Mouse (Mus musculus) limb, embryonic 10.5 days (tissue): Measurements from ENCODE around the gene Tmem37. TPM values are rescaled to one million over a fixed set of nuclear protein-coding genes. Genes with fewer than 3 reads are reported as not detected.

Experiments
- DNase-seq: peaks from one replicate; pipeline ENCODE4 v3.0.0-alpha.2; 2017; ENCODE audit warnings: low spot score
- H3K27ac ChIP-seq: fragments of 300-500 bp; sonication (generic); 2 replicates; pipeline ENCODE4 v1.5.1; 2016; ENCODE audit warnings: mild to moderate bottlenecking
- H3K27me3 ChIP-seq: fragments of 300-500 bp; sonication (generic); 2 replicates; pipeline ENCODE4 v1.6.1; 2016; ENCODE audit warnings: low read depth, mild to moderate bottlenecking; ENCODE audit not compliant: poor library complexity, severe bottlenecking
- H3K36me3 ChIP-seq: fragments of 300-500 bp; sonication (generic); 2 replicates; pipeline ENCODE4 v1.6.1; 2016; ENCODE audit warnings: mild to moderate bottlenecking, moderate library complexity
- H3K4me1 ChIP-seq: fragments of 300-500 bp; sonication (generic); 2 replicates; pipeline ENCODE4 v1.6.1; 2016
- H3K4me3 ChIP-seq: fragments of 300-500 bp; sonication (generic); 2 replicates; pipeline ENCODE4 v1.5.1; 2016; ENCODE audit warnings: mild to moderate bottlenecking, moderate library complexity
- H3K9me3 ChIP-seq: fragments of 300-500 bp; sonication (generic); replicated peaks from 2 replicates; pipeline ENCODE4 v1.6.1; 2016; ENCODE audit warnings: mild to moderate bottlenecking
- WGBS: fragments of 180-500 bp; shearing (Covaris S2); methylation state at CpG from one replicate; pipeline ENCODE4 v1.1.7; 2016; 5-methylcytosine and 5-hydroxymethylcytosine counted together
- polyA plus RNA-seq: library from polyadenylated mRNA; unstranded; fragments of >200 nt; fragmentation: Nextera tagmentation; extraction: Ambion mirVana; gene quantifications from 2 replicates; pipeline ENCODE4 v1.2.1, GENCODE M21; 2016

The Tmem37 gene
- polyA plus RNA-seq, 1 experiment from 2014 or later: 3.5 TPM

DNA sequence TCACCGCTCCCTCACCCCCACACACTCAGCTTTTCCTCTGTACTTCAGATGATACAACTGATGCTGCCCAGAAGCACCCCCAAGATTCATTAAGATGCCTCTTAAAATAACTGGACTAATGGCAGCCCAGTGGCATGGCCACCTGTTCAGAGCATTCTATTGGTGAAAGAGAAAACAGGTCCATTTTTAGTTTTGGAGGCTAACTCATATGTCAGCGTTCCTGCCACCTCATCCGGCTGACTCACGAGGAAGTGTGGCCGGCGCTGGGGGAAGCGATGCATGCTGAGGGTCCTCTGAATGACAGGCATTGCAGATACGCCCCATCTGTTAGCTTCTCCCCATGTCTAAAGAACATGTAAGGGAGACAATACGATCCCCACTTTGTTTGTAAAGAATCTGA, 35.3 kb downstream of the Tmem37 start:
- H3K36me3 ChIP-seq: no peaks in the 10 kb centered on the region
- no peaks in the 10 kb centered on the region for H3K9me3 ChIP-seq
- WGBS: 84% methylated on average over 9 of the region's 9 CpGs
- no peak overlapping the region for H3K27ac ChIP-seq
- no peak overlapping the region for H3K4me3 ChIP-seq
- no peaks in the 10 kb centered on the region for H3K27me3 ChIP-seq
- no peaks in the 10 kb centered on the region for H3K4me1 ChIP-seq
- DNase-seq: no peak

DNA sequence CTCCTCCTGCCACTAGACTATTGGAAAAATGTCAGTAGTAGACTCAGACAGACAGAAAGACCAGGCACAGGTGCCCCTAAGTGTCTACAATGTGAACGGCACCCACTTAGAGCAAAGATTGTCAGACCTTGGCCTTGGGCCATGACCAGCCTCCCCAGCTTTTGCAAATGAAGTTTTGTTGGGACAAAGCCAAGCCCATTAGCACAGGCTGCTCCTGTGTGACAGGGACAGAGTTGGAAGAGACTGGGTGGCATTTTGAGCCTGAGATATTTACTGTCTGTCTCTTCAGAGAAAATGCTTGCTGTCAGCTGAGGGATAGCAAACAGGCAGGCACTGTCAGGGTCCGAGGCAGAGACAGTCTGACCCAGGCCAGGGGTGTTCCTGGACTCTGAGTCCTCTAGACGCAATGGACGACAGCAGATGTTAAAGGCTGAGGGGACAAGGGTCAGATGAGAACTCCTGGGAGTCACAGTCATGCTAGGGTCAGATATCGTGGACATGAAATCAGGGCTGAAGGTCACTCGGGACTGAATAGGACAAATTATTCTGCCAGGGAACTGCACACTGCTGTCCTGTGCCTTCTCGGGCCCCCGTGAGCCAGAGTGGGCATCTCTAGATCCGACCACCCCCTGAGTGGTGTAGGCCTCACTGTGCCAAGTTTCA, 36.7 kb downstream of the Tmem37 start:
- DNase-seq: no peak
- 76% methylated on average over 9 of the region's 9 CpGs for WGBS
- H3K9me3 ChIP-seq: no peaks in the 10 kb centered on the region
- no peaks in the 10 kb centered on the region for H3K36me3 ChIP-seq
- no peak overlapping the region for H3K27ac ChIP-seq
- no peaks in the 10 kb centered on the region for H3K27me3 ChIP-seq
- H3K4me1 ChIP-seq: peaks cover 3% of the 10 kb centered on the region; the same call in 1 of the 2 replicates
- H3K4me3 ChIP-seq: no peak overlapping the region

DNA sequence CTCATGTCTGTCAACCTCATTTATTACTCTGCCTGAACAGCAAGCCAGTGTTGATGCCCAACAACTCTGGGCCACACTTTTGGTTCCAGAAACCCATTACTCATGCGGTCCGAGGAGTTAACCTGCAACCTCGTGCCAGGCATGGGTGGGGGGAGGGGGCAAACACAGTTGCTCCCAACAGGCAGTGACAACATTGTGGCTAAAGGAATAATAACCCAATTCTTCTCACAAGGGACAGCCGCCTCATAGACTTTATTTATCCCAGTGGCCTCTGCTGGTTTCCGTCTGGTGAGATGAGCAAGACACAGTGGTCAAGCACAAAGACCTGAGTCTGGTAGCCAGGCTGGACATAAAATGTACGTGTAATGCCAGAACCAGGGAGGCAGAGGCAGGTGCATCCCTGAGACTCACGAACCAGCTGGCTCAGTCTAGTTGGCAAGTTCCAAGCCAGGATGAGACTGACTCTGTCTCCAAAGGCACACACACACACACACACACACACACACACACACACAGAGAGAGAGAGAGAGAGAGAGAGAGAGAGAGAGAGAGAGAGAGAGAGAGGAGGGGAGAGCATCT, 38.3 kb downstream of the Tmem37 start:
- no peak overlapping the region for H3K27ac ChIP-seq
- H3K9me3 ChIP-seq: no peaks in the 10 kb centered on the region
- H3K27me3 ChIP-seq: 0 out of 2 replicates have a peak, but pooled peaks cover 6% of the 10 kb centered on the region
- no peak for DNase-seq
- peaks cover 3% of the 10 kb centered on the region; the same call in 1 of the 2 replicates for H3K4me1 ChIP-seq
- H3K4me3 ChIP-seq: no peak overlapping the region
- WGBS: 83% methylated on average over 7 of the region's 7 CpGs
- no peaks in the 10 kb centered on the region for H3K36me3 ChIP-seq

DNA sequence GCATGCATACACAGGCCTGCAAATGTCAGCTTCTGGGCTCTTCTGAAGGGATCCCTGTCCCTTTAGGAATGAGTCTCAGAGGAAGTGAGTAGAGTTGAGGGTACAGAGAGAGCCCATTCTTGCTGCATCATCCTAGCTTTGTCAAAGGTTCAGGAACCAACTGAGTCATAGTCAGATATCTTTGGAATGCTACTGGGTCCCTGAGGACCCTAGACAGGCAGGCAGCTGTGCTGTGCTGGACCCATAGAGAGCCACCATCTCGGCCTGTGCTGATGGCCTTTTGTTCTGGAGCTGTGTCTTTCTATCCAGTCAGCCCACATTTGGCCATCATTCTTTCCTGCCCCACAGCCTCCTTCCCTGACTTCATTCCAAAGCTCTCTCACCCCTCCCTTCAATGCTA, 39.1 kb downstream of the Tmem37 start:
- DNase-seq: no peak
- 74% methylated on average over 1 of the region's 1 CpGs for WGBS
- H3K4me1 ChIP-seq: peaks cover 3% of the 10 kb centered on the region; the same call in 1 of the 2 replicates

DNA sequence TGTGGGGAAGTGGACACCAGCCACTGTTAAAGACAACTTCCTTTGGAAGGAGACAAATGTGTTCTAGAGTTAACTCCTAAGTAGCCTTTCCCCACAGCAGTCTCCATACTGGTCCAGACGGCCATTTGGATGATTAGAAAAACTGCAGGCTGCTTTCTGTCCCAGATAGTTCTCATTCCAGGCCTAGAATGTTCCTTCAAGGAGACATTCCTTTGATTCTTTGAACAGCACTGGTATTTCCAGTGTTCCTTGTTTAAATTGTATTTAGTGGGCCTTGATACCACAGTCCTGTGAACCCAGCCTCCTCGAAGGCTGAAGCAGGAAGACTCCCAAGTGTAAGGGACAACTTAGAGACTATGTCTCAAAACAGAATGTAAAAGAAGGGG, 40.4 kb downstream of the Tmem37 start:
- Histone ChIP-seq H3K27me3 (0 out of 2 replicates have a peak, but pooled peaks cover 6% of the 10 kb centered on the region), H3K27ac (no peak overlapping the region), H3K36me3 (no peaks in the 10 kb centered on the region), H3K9me3 (no peaks in the 10 kb centered on the region), H3K4me3 (no peak overlapping the region), H3K4me1 (peaks cover 3% of the 10 kb centered on the region; the same call in 1 of the 2 replicates)
- 70% methylated on average over 2 of the region's 2 CpGs for WGBS
- no peak for DNase-seq

More for the DNA sequence above, 39.1 kb downstream of the Tmem37 start:
- Histone ChIP-seq H3K9me3 (no peaks in the 10 kb centered on the region), H3K27ac (no peak overlapping the region), H3K36me3 (no peaks in the 10 kb centered on the region), H3K27me3 (0 out of 2 replicates have a peak, but pooled peaks cover 6% of the 10 kb centered on the region), H3K4me3 (no peak overlapping the region)

DNA sequence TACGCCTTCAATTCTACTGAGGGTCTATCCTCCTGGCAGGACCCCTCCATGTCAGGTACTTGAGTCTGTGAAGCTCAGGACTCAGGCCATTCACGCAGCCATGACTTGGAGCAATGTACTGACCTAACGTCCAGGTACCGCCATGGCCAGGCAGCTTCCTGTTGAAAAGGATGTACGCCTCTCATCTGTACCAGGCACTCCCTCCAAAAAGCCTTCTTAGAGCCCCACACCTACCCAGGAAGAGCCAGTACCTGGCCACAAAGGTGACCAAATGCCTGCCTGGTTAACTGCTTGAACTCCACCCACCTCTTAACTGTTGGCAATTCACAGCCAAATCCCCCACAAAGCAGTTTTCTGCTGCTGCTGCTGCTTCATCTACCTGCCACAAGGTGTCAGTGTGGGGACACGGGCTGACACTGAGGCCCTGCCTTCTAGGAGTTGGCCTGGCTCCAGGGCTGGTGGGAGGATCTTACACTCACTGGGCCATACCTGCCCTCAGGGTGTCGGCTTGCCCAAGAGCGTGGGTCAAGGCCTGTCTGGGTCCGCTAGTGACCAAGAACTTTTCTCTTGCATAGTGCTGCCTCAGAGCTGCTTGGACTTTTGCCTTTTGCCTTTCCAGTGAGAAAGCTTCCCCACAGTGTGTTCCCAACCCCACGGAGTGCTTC, 40.9 kb downstream of the Tmem37 start:
- Histone ChIP-seq H3K27ac (no peak overlapping the region), H3K4me3 (no peak overlapping the region), H3K27me3 (0 out of 2 replicates have a peak, but pooled peaks cover 6% of the 10 kb centered on the region), H3K36me3 (no peaks in the 10 kb centered on the region), H3K9me3 (no peaks in the 10 kb centered on the region), H3K4me1 (peaks cover 3% of the 10 kb centered on the region; the same call in 1 of the 2 replicates)
- peak; percentile 77 for DNase-seq
- 44% methylated on average over 10 of the region's 10 CpGs for WGBS

DNA sequence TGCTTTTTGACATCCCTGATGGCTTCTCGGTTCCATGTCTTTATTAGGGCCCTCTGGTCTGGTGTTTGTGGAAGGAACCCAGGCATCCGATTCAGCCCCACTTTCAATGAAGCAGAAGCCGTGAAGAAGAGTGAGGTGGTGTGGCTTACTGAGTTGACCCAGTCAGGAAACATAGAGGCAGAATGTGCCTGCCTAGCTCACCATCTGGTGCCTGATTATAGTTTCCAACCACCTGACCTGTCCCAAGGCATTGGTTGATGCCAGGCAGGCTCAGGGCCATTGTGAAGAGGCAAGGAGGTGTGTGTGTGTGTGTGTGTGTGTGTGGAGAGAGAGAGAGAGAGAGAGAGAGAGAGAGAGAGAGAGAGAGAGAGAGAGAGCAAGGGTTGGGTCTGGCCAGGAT, 43.4 kb downstream of the Tmem37 start:
- Histone ChIP-seq H3K36me3 (no peaks in the 10 kb centered on the region), H3K27ac (no peak overlapping the region)
- WGBS: 90% methylated on average over 3 of the region's 3 CpGs

DNA sequence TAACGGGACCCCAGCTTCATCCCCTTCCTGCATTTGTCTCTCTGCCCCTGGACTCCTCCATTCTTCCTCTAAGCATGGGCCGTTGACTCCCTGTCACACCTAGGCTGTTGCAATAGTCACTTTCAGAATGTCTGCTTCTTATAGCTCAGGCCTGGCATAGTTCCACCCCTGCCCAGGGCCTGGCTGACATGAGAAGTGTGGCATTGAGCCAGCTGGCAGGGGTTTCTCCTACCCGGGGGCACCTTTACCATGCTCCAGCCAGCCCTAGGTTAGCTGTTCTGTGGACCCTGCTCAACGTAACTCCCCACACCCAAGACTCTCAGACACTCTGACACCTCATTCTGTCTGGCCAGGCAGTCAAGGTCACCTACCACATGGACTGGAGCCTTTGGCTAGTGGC, 46.2 kb downstream of the Tmem37 start:
- DNase-seq: no peak
- Histone ChIP-seq H3K4me1 (peaks cover 13% of the 10 kb centered on the region), H3K4me3 (no peak overlapping the region), H3K9me3 (no peaks in the 10 kb centered on the region), H3K27ac (no peak overlapping the region), H3K27me3 (0 out of 2 replicates have a peak, but pooled peaks cover 6% of the 10 kb centered on the region), H3K36me3 (no peaks in the 10 kb centered on the region)
- WGBS: 82% methylated on average over 4 of the region's 4 CpGs

More for the DNA sequence above, 43.4 kb downstream of the Tmem37 start:
- 0 out of 2 replicates have a peak, but pooled peaks cover 6% of the 10 kb centered on the region for H3K27me3 ChIP-seq
- H3K4me1 ChIP-seq: peaks cover 3% of the 10 kb centered on the region; the same call in 1 of the 2 replicates
- H3K4me3 ChIP-seq: no peak overlapping the region
- H3K9me3 ChIP-seq: no peaks in the 10 kb centered on the region
- DNase-seq: no peak

DNA sequence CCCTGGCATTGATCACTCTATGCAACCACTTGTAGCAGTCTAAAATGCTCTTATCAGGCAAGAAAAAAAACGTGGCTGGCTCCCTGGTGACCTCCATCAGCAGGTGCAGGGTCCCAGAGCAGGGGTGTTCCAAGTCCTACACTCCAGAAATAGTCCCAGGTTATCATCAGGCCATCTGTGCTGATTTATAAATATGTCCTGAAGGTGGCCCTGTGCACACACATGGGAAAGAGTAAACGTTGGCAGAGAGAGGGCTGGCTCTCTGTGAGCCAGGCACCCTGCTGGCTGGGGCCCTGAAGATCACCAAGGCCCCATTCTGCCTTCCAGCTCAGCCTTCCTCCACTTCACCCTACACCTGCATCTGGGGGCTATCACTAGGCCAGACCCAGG, 48.8 kb downstream of the Tmem37 start:
- no peak overlapping the region for H3K4me3 ChIP-seq
- peaks cover 13% of the 10 kb centered on the region for H3K4me1 ChIP-seq
- no peak overlapping the region for H3K27ac ChIP-seq
- WGBS: 35% methylated on average over 2 of the region's 2 CpGs
- H3K36me3 ChIP-seq: no peaks in the 10 kb centered on the region
- no peaks in the 10 kb centered on the region for H3K9me3 ChIP-seq
- no peaks in the 10 kb centered on the region for H3K27me3 ChIP-seq
- DNase-seq: no peak

DNA sequence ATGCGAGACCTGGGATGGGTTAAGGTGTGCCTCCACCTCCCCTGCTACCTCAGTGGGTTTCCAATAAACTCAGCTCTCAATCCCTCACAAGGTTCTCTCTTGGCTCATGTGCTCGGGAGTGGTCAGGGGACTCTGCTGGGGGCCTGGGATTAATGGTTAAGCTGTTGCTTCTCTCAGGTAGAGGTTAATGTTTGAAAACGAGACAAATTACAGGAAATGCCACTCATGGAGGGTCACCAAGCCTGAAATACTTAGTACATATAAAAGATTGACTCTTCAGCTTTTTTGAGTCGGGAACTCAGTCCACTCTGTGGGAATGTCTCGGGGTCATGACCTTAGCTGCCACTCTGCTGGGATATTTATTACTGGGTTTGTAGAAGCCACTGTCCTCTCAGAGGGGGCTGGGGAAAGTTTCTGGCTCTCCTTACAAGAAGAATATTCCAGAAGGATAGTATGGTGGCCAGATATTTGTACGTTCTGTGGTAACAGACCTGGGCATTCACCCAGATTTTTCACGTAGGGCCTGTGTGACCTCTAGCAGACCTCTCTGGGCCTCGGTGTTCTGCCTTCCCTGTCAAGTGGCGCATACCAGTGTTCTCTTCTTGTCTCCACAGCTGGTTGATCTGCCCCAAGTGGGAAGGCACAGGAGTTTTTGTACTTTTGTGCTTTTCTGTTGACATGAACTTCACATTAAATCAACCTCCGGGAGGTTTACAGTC, 49.4 kb downstream of the Tmem37 start:
- no peak for DNase-seq
- H3K9me3 ChIP-seq: no peaks in the 10 kb centered on the region
- H3K27me3 ChIP-seq: no peaks in the 10 kb centered on the region
- H3K27ac ChIP-seq: no peak overlapping the region
- H3K4me3 ChIP-seq: no peak overlapping the region
- 62% methylated on average over 10 of the region's 10 CpGs for WGBS
- H3K36me3 ChIP-seq: no peaks in the 10 kb centered on the region
- H3K4me1 ChIP-seq: peaks cover 13% of the 10 kb centered on the region

DNA sequence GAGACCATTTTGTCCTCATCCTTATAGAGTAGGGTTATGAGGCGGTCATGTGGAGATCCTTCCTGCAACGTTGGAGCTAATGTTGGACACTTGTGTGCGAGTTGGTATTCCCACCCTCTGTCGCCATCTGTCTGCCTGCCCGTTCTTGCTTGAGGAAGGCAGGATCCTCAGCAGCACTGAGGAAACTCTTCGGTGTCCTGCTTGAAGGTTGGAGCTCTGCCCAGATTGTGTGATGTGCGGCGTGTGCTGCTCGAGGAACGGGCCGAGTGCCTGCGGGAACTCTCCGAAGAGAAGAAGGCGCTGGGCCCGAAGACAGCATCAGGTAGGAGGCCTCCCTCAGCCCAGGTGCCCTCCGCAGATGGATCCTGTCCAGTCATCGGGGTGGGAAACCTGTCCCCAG, 51.9 kb downstream of the Tmem37 start:
- H3K36me3 ChIP-seq: no peaks in the 10 kb centered on the region
- no peak overlapping the region for H3K4me3 ChIP-seq
- no peak overlapping the region for H3K27ac ChIP-seq
- no peaks in the 10 kb centered on the region for H3K27me3 ChIP-seq
- peaks cover 13% of the 10 kb centered on the region for H3K4me1 ChIP-seq
- DNase-seq: no peak
- WGBS: 92% methylated on average over 17 of the region's 17 CpGs
- H3K9me3 ChIP-seq: no peaks in the 10 kb centered on the region

DNA sequence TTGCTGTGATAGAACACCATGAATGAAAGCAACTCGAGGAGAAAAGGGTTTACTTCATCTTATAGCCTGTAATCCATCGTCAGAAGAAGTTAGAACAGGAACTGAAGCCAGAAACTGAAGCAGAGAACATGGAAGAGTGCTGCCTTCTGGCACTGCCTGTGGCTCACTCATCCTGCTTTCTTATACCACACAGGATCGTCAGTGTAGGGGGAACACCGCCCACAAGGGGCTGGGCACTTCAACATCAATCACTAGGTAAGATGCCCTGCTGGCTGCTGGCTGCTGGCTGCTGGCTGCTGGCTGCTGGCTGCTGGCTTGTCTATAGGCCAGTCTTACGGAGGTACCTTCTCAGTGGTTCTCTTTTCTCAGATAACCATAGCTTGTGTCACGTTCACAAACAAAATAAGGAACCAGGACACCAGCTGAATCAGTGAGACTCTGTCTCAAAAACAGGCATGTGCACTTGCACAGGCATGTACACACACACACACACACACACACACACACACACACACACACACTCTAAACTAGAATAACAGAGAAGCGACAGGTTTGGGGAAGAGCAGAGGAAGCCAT, 53.5 kb downstream of the Tmem37 start:
- Histone ChIP-seq H3K4me3 (no peak overlapping the region), H3K9me3 (no peaks in the 10 kb centered on the region), H3K36me3 (no peaks in the 10 kb centered on the region), H3K27ac (no peak overlapping the region), H3K27me3 (no peaks in the 10 kb centered on the region), H3K4me1 (peaks cover 13% of the 10 kb centered on the region)
- no peak for DNase-seq
- 70% methylated on average over 7 of the region's 7 CpGs for WGBS
